Mouse (Mus musculus): ENCODE measurements around the gene Krt23.

GRCm38 (mm10) chr11:99469228-99469627 is 23.7 kb downstream of the Krt23 start:
- TF ChIP-seq CTCF (IDR thresholded peaks at IDR 0.05; ENCODE audit: low read depth) (no peak), EP300 (optimal IDR thresholded peaks at IDR 0.05) (no peak)
